Mouse (Mus musculus): ENCODE data around the gene Rasgrp3.

- TF ChIP-seq POLR2A (IDR thresholded peaks at IDR 0.05; ENCODE audit: insufficient read depth, low read depth, low read length), result no peak
- no peak for TF ChIP-seq CTCF (IDR thresholded peaks at IDR 0.05)
- TF ChIP-seq EP300 (IDR thresholded peaks at IDR 0.05; ENCODE audit: insufficient read depth, low read depth, low read length), result no peak
These were observed 27.9 kb downstream of the Rasgrp3 start for GRCm38 (mm10) chr17:75463645-75464044.
